Mouse (Mus musculus): ENCODE measurements at regions not wholly inside any gene's neighbourhood (a gene's known extent, or its start where the extent isn't known, plus 50 kb on each side); places are given as distances from the start of the nearest gene placed in this dataset.

GRCm38 (mm10) chr14:71532074-71532659 lies 932.5 kb upstream of the Fam160b2 start:
- ChIA-PET POLR2A (no interaction called here), CTCF (no interaction called here)

DNA sequence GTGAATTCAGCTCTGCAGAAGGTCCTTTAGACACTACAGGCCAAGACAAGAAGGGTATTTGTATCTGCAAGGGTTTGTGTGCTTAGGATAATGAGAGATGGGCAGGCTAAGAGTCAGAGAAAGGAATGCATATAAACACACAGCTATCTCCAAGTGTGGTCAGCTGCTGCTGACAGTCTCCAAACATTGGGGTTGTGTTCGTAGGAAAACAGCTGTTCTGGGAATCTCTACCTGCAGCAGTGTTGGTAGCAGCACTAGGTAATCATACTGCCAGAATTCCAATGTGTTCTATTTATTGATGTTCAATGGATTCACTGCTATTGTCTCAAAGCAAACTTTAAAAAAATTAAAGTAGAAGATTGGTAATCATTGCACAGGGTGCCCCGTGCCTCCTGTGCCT lies 931.7 kb upstream of the Fam160b2 start:
- POLR2A ChIA-PET: no interaction called here

DNA sequence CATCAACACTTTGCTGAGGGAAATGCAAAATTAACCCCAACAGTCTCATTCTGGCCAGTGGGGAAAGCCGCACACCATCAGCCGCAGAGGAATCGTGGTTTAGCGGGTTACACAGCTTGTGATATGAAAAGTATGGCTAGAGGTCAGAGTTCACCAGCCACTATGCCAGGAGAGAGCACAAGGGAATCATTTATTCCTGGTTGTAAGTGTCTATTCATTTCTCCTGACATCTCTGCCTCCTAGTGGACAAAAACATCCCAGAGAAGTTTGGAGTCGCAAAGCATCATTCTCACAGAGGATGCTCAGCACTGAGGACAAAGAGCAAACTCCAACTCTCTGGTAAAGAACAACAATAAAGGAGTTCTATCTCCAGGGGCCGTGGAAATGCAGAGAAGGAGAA lies 930.8 kb upstream of the Fam160b2 start:
- POLR2A ChIA-PET: interaction anchor here in 1 of 4 experiments (0.5 kb wide), 1 partner anchor 163 kb away, joined by 3 read pairs; no protein-coding TSS in a partner anchor
- CTCF ChIA-PET: no interaction called here

More for the DNA sequence above, 931.7 kb upstream of the Fam160b2 start:
- CTCF ChIA-PET: no interaction called here

- ChIA-PET CTCF (no interaction called here), POLR2A (no interaction called here)
Observed at GRCm38 (mm10) chr14:71518541-71518940, 918.9 kb upstream of the Fam160b2 start.

DNA sequence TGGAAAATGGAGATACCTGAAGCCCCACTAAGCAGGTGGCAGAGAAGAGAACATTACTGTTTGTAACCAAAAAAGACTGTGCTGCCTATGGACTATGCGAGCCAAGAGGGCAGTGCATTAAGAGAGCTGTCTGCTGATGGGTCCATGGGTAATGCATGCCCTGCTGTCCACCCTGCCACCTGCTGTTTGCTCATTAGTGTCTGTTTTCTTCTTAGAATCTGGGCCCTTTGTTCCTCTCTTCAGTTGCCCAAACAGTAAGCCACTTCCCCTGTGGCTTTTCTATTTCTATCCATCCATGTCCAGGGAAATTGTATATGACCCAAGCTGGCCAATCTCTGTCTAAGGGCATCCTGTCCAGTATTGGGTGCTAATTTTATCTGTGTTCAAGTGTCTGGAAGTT lies 901.2 kb upstream of the Fam160b2 start:
- CTCF ChIA-PET: interaction anchor here in 1 of 4 experiments (0.6 kb wide), 1 partner anchor 946 kb away, joined by 3 read pairs; no protein-coding TSS in a partner anchor
- POLR2A ChIA-PET: no interaction called here

DNA sequence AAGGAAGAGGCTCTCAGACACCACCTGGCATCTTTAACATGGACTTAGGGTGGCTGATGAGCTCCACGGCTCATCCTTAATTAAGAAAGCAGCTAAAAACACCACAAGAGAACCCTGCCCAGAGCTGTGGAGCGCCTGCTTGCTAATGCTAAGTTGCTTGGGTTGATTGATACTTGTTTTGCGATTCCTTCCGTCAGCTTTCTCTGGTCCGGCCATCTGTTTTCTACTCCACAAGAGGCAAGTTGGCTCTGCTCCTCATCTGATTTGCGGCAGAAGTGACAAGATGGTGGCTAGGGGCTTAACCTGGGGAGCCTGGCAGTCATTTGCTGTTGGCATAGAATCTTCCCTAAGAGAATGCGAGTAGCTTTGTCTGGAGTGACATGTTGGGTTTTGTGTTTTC lies 891.6 kb upstream of the Fam160b2 start:
- ChIA-PET POLR2A (no interaction called here), CTCF (no interaction called here)

GRCm38 (mm10) chr14:71486176-71486970 lies 886.7 kb upstream of the Fam160b2 start:
- CTCF ChIA-PET: interaction anchor here in 1 of 4 experiments (0.6 kb wide), 1 partner anchor 958 kb away, joined by 3 read pairs; no protein-coding TSS in a partner anchor
- POLR2A ChIA-PET: no interaction called here

GRCm38 (mm10) chr14:71475656-71476055 lies 876.0 kb upstream of the Fam160b2 start:
- POLR2A ChIA-PET: no interaction called here
- CTCF ChIA-PET: no interaction called here

GRCm38 (mm10) chr14:71473907-71474306 lies 874.3 kb upstream of the Fam160b2 start:
- ChIA-PET POLR2A (no interaction called here), CTCF (no interaction called here)

GRCm38 (mm10) chr14:71432364-71432763 lies 832.7 kb upstream of the Fam160b2 start:
- CTCF ChIA-PET: no interaction called here
- POLR2A ChIA-PET: no interaction called here
